Mouse (Mus musculus) embryonic facial prominence, embryonic 13.5 days (tissue): Measurements from ENCODE around the gene Lrrc58. TPM values are rescaled to one million over a fixed set of nuclear protein-coding genes. Genes with fewer than 3 reads are reported as not detected.

Experiments used
- ATAC-seq: fragments of 200-750 bp; cut with Nextera tagmentation; 2 replicates; pipeline ENCODE4 v1.8.0; 2017; ENCODE audit warnings: low read depth; ENCODE audit not compliant: insufficient number of reproducible peaks, insufficient read depth, low FRiP score, low TSS enrichment
- H3K27ac ChIP-seq: fragments of 300-500 bp; sonication (generic); 2 replicates; pipeline ENCODE4 v1.5.1; 2015; ENCODE audit warnings: moderate library complexity, mild to moderate bottlenecking, inconsistent platforms
- H3K27me3 ChIP-seq: fragments of 300-500 bp; sonication (generic); 2 replicates; pipeline ENCODE4 v1.6.1; 2015; ENCODE audit warnings: mild to moderate bottlenecking, inconsistent platforms
- H3K36me3 ChIP-seq: fragments of 300-500 bp; sonication (generic); 2 replicates; pipeline ENCODE4 v1.6.1; 2015; ENCODE audit warnings: mild to moderate bottlenecking, inconsistent platforms
- H3K4me1 ChIP-seq: fragments of 300-500 bp; sonication (generic); 2 replicates; pipeline ENCODE4 v1.6.1; 2015; ENCODE audit warnings: inconsistent platforms
- H3K4me2 ChIP-seq: fragments of 300-500 bp; sonication (generic); 2 replicates; pipeline ENCODE4 v1.6.1; 2015; ENCODE audit warnings: moderate library complexity, mild to moderate bottlenecking, inconsistent platforms
- H3K4me3 ChIP-seq: fragments of 300-500 bp; sonication (generic); 2 replicates; pipeline ENCODE4 v1.5.1; 2015; ENCODE audit warnings: mild to moderate bottlenecking, inconsistent platforms
- H3K9ac ChIP-seq: fragments of 300-500 bp; sonication (generic); 2 replicates; pipeline ENCODE4 v1.6.1; 2015; ENCODE audit warnings: mild to moderate bottlenecking, inconsistent platforms
- H3K9me3 ChIP-seq: fragments of 300-500 bp; sonication (generic); 2 replicates; pipeline ENCODE4 v1.6.1; 2016; ENCODE audit warnings: inconsistent platforms
- WGBS: fragments of 180-500 bp; shearing (Covaris S2); methylation state at CpG from one replicate; pipeline ENCODE4 v1.1.7; 2015; ENCODE audit warnings: mixed read lengths; 5-methylcytosine and 5-hydroxymethylcytosine counted together
- polyA plus RNA-seq: library from polyadenylated mRNA; unstranded; fragments of >200 nt; fragmentation: Nextera tagmentation; extraction: Ambion mirVana; gene quantifications from 2 replicates; pipeline ENCODE4 v1.2.1, GENCODE M21; 2015

Gene Lrrc58
- polyA plus RNA-seq, 1 experiment from 2014 or later = 63.6 TPM

- Histone ChIP-seq H3K27me3 (no peaks in the 10 kb centered on the region), H3K9me3 (no peaks in the 10 kb centered on the region), H3K4me3 (no peak overlapping the region), H3K27ac (no peak overlapping the region), H3K36me3 (no peaks in the 10 kb centered on the region), H3K4me2 (no peak overlapping the region), H3K9ac (no peak overlapping the region), H3K4me1 (peaks cover 22% of the 10 kb centered on the region)
- no peak for ATAC-seq
- WGBS = 58% methylated on average over 9 of the region's 9 CpGs
Observed at GRCm38 (mm10) chr16:37853279-37853678, 14.9 kb upstream of the Lrrc58 start.

GRCm38 (mm10) chr16:37854054-37854453 is 14.1 kb upstream of the Lrrc58 start:
- H3K4me1 ChIP-seq = peaks cover 22% of the 10 kb centered on the region
- no peaks in the 10 kb centered on the region for H3K27me3 ChIP-seq
- no peak overlapping the region for H3K9ac ChIP-seq
- peak overlapping the region; percentile 9; the same call in 1 of the 2 replicates for H3K4me3 ChIP-seq
- H3K4me2 ChIP-seq = peak overlapping the region; percentile 44
- H3K9me3 ChIP-seq = no peaks in the 10 kb centered on the region
- 44% methylated on average over 14 of the region's 14 CpGs for WGBS
- 0 out of 2 replicates have a peak, but pooled peaks have one; percentile 43 for ATAC-seq
- no peak overlapping the region for H3K27ac ChIP-seq
- H3K36me3 ChIP-seq = no peaks in the 10 kb centered on the region

- Histone ChIP-seq H3K9me3 (no peaks in the 10 kb centered on the region), H3K4me1 (peaks cover 22% of the 10 kb centered on the region), H3K27me3 (no peaks in the 10 kb centered on the region), H3K4me2 (peak overlapping the region; percentile 44; the same call in 1 of the 2 replicates), H3K27ac (no peak overlapping the region), H3K36me3 (no peaks in the 10 kb centered on the region), H3K9ac (no peak overlapping the region), H3K4me3 (no peak overlapping the region)
- no peak for ATAC-seq
- WGBS = 32% methylated on average over 5 of the region's 5 CpGs
Observed at GRCm38 (mm10) chr16:37854593-37854992, 13.6 kb upstream of the Lrrc58 start.

GRCm38 (mm10) chr16:37855583-37855982 is 12.6 kb upstream of the Lrrc58 start:
- Histone ChIP-seq H3K36me3 (no peaks in the 10 kb centered on the region), H3K4me3 (no peak overlapping the region), H3K27ac (no peak overlapping the region), H3K4me1 (peaks cover 22% of the 10 kb centered on the region), H3K4me2 (no peak overlapping the region), H3K9ac (no peak overlapping the region), H3K27me3 (no peaks in the 10 kb centered on the region), H3K9me3 (no peaks in the 10 kb centered on the region)
- no peak for ATAC-seq
- WGBS = 56% methylated on average over 8 of the region's 8 CpGs

- no peak overlapping the region for H3K27ac ChIP-seq
- peaks cover 22% of the 10 kb centered on the region for H3K4me1 ChIP-seq
- no peak for ATAC-seq
- no peaks in the 10 kb centered on the region for H3K27me3 ChIP-seq
- no peaks in the 10 kb centered on the region for H3K36me3 ChIP-seq
- H3K9me3 ChIP-seq = no peaks in the 10 kb centered on the region
- H3K4me2 ChIP-seq = no peak overlapping the region
- H3K4me3 ChIP-seq = no peak overlapping the region
- H3K9ac ChIP-seq = no peak overlapping the region
- WGBS = 83% methylated on average over 3 of the region's 3 CpGs
Observed at GRCm38 (mm10) chr16:37856327-37856726, 11.9 kb upstream of the Lrrc58 start.

- WGBS = 81% methylated on average over 8 of the region's 8 CpGs
- Histone ChIP-seq H3K4me3 (no peak overlapping the region), H3K4me1 (peaks cover 22% of the 10 kb centered on the region), H3K9me3 (no peaks in the 10 kb centered on the region), H3K27ac (no peak overlapping the region), H3K27me3 (no peaks in the 10 kb centered on the region), H3K9ac (no peak overlapping the region), H3K36me3 (no peaks in the 10 kb centered on the region), H3K4me2 (no peak overlapping the region)
- ATAC-seq = no peak
Observed at GRCm38 (mm10) chr16:37857495-37857894, 10.7 kb upstream of the Lrrc58 start.

- Histone ChIP-seq H3K36me3 (no peaks in the 10 kb centered on the region), H3K4me1 (0 out of 2 replicates have a peak, but pooled peaks cover 2% of the 10 kb centered on the region), H3K27me3 (no peaks in the 10 kb centered on the region), H3K4me3 (no peak overlapping the region), H3K9ac (no peak overlapping the region), H3K4me2 (no peak overlapping the region), H3K27ac (no peak overlapping the region), H3K9me3 (no peaks in the 10 kb centered on the region)
- no peak for ATAC-seq
- WGBS = 74% methylated on average over 7 of the region's 7 CpGs
Observed at GRCm38 (mm10) chr16:37860213-37860612, 8.0 kb upstream of the Lrrc58 start.

GRCm38 (mm10) chr16:37861029-37861428 is 7.2 kb upstream of the Lrrc58 start, which contains the start of gene Gm36028:
Gene Gm36028 (minus strand): TSS chr16:37861146.
- H3K27ac ChIP-seq = no peak within 1 kb of the TSS
- no peak for ATAC-seq
- no peaks in the 10 kb centered on the region for H3K9me3 ChIP-seq
- no peaks in the 10 kb centered on the region for H3K27me3 ChIP-seq
- H3K4me2 ChIP-seq = no peak within 1 kb of the TSS
- H3K36me3 ChIP-seq = no peaks in the 10 kb centered on the region
- H3K4me3 ChIP-seq = no peak within 1 kb of the TSS
- no peaks in the 10 kb centered on the region for H3K4me1 ChIP-seq
- H3K9ac ChIP-seq = no peak within 1 kb of the TSS
- WGBS = 83% methylated on average over 7 of the region's 7 CpGs

GRCm38 (mm10) chr16:37863876-37864275 is 4.3 kb upstream of the Lrrc58 start:
- H3K4me3 ChIP-seq = no peak overlapping the region
- no peak overlapping the region for H3K27ac ChIP-seq
- no peak for ATAC-seq
- no peak overlapping the region for H3K9ac ChIP-seq
- no peaks in the 10 kb centered on the region for H3K4me1 ChIP-seq
- no peaks in the 10 kb centered on the region for H3K36me3 ChIP-seq
- WGBS = 77% methylated on average over 3 of the region's 3 CpGs
- H3K9me3 ChIP-seq = no peaks in the 10 kb centered on the region
- no peak overlapping the region for H3K4me2 ChIP-seq
- H3K27me3 ChIP-seq = no peaks in the 10 kb centered on the region

- H3K4me3 ChIP-seq = no peak overlapping the region
- H3K4me2 ChIP-seq = no peak overlapping the region
- H3K9me3 ChIP-seq = no peaks in the 10 kb centered on the region
- 83% methylated on average over 9 of the region's 9 CpGs for WGBS
- H3K36me3 ChIP-seq = no peaks in the 10 kb centered on the region
- H3K27me3 ChIP-seq = no peaks in the 10 kb centered on the region
- H3K4me1 ChIP-seq = peaks cover 12% of the 10 kb centered on the region
- H3K9ac ChIP-seq = no peak overlapping the region
- no peak overlapping the region for H3K27ac ChIP-seq
- no peak for ATAC-seq
Observed at GRCm38 (mm10) chr16:37865841-37866240, 2.3 kb upstream of the Lrrc58 start.

- no peaks in the 10 kb centered on the region for H3K9me3 ChIP-seq
- no peaks in the 10 kb centered on the region for H3K36me3 ChIP-seq
- ATAC-seq = peak; percentile 75
- peak overlapping the region; percentile 96 for H3K4me3 ChIP-seq
- H3K4me1 ChIP-seq = peaks cover 19% of the 10 kb centered on the region
- H3K4me2 ChIP-seq = peak overlapping the region; percentile 71
- peak overlapping the region; percentile 98 for H3K27ac ChIP-seq
- no peaks in the 10 kb centered on the region for H3K27me3 ChIP-seq
- peak overlapping the region; percentile 98 for H3K9ac ChIP-seq
- under 1% methylated on average over 87 of the region's 87 CpGs for WGBS
Observed at GRCm38 (mm10) chr16:37868506-37869469, 599 bp downstream of the Lrrc58 start.
